Mouse (Mus musculus): ENCODE data around the gene Tnrc18. TPM values are rescaled to one million over a fixed set of nuclear protein-coding genes. Genes with fewer than 3 reads are reported as not detected.

The Tnrc18 gene
- polyA plus RNA-seq, 1 experiment: 38.1 TPM

DNA sequence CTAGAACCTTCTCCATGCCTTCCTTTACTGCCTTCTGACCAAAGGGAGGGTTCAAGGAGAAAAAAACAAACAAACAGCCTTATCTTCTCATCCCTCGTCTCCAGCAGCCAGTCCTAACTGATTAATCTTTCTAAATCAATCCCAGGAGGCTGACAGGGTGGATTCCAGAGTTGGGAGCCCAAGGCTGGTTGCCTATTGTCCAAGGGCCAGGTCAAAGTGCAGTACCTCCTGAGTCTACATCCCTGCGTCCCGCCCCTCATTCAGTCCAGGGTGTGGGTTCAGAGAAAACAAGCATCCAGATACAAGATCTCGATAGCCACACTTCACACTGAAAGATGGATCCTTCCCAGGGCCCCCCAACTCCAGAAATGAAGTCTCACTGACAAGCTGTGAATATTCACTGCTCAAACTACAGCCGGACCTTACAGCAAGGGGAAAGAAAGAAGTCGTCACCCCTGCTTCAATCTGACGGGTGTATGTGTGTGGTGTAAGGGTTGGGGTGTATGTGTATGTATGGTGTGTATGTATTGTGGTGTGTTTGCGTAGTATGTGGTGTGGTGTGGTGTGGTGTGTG is 5.5 kb downstream of the Tnrc18 start:
- no peak for DNase-seq (ENCODE audit: extremely low spot score in 1 of 2, low spot score in 1 of 2)

DNA sequence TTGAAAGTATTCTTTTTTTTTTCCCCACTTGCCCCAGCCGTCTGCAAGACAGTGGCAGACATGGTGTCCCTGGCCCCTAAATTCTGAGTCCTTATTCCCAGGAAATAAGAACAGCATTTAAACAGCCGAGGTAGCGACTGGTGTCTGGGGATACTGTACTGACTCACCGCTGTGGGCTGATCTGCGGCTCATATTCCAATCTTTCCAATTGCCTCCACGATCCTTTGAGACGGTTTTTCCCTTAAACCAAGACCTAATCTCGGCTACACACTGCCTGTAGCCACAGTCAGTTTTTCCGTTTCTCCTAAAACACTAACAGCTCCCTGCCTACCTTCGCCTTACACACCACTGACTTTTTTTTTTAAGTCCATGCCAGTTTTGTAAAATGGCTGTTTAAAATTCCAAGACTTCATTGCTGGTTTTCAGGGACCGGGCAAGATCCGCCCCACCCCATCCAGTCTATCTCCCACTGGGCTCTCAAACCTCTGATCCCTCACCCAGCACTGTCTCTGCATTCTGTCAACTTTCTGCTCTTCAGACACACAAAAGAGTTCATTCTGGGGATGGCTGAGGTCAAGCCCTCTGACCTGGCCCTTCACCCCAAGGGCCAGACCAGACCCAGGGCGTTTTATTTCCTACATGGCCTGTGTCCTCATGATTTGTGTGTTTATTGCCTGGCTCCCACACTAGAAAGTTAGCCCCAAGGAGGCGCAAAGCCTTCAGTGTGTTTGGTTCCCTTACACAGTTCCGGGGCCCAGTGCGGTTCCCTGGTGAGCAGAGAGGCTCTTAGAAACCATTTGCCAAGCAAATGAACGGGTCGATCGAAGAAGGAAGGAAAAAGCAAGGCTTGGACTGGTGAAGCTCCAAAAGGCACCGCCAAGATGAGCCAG is 6.5 kb downstream of the Tnrc18 start:
- DNase-seq (ENCODE audit: extremely low spot score in 1 of 2, low spot score in 1 of 2): no peak

DNA sequence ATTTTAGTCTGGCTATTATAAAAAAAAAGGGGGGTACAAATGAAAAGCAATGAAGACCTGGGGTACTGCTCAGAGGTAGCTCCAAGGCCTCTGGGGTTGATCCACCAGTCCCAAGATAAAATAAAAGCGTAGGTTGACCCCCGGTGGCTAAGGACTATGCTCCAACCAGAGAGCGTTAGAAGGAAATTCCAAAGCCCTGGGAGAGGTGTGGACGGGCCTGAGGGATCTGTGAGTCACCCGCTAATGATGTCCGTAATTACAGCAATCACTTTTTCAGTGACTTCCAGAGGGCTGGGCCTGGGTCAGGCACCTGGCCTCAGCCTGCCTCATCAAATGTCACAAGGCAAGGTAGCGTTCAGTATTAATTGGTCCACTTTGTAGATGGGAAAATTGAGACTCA is 9.8 kb downstream of the Tnrc18 start:
- DNase-seq (ENCODE audit: extremely low spot score in 1 of 2, low spot score in 1 of 2): no peak

DNA sequence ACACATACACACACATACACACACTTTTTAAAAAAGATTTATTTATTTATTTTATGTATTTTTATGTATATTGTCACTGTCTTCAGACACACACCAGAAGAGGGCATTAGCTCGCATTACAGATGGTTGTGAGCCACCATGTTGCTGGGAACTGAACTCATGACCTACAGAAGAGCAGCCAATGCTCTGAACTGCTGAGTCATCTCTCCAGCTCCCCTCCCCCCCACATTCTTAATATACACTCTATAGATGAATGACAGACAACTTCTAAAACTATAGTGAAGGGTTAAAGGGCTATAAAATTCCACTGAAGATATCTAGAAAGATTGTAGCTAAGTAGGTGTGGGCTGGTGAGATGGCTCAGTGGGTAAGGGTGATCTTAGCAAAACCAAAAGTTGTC is 13.7 kb downstream of the Tnrc18 start:
- DNase-seq (ENCODE audit: extremely low spot score in 1 of 2, low spot score in 1 of 2): no peak

DNA sequence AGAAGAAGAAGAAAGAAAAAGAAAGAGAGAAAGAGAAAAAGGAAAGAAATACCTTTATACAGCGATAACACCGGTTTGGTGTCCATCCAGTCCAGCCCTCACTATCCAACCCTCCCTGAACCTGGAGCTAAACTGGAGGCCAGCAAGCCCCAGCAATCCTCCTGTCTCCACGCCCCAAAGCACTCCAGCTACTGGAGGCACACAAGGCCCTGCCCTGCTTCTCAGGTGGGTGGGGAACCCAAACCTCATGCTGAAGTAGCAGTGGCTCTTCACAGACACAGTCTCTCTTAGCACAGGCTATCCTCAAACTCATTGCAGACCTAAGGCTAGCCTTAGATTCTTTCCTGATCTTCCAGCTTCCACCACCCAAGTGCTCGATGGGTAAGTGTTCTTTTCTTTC is 14.6 kb downstream of the Tnrc18 start:
- no peak for DNase-seq (ENCODE audit: extremely low spot score in 1 of 2, low spot score in 1 of 2)

DNA sequence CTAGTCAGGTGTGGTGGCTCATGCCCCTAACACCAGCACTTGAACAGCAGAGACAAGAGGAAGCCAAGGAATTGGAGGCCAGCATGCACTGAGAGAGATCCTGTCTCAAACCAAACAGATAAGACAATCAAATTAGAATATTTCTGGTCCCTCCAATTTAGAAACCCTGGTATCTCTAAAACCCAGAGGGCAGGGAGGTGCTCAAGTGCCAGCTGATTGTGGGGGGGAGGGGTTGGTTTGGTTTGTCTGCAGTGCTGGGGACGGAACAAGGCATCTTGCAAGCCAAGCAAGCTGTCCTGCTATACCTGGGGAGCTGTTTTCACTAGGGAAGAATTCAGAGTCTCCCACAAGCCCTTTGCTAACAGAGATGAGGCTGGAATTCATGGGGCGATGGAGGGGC is 15.5 kb downstream of the Tnrc18 start:
- no peak for DNase-seq (ENCODE audit: extremely low spot score in 1 of 2, low spot score in 1 of 2)

DNA sequence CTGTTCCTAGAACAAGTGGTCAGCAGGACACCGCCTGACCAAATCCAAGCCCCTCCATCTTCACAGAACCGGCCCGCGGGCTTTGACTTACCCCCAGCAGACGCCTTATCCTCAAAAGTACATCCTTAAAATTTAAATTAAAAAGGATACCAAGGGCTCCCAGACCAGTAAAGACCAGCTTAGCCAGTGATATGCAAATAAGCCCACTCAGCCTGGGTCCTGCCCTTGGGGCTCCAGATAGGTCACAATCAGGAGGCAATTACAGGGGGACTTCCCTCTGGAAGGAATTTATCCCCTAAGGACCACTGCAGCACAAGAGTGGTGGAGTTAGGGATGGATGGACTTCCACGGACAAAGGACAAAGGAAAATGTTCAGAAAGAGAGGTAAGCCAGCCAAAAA is 16.8 kb downstream of the Tnrc18 start:
- no peak for DNase-seq (ENCODE audit: extremely low spot score in 1 of 2, low spot score in 1 of 2)

DNA sequence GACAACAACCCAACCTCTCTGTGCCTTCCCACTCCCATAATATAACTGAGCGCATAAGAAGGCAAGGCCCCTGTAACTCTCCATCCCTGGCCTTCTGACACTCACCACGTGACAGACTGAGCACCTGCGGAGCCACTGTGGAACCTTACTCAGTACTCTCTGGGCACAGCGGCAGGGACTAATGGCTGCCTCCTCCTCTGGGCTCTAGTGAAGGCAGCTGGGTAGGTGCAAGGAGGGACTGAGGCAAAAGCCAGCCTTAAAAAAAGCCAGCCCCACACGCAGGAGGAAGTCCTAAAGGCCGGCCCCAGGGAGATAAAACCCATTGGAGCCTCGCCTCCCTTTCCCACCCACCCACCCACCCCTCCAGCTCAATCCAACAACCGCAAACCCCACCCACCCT is 17.3 kb downstream of the Tnrc18 start:
- DNase-seq (ENCODE audit: extremely low spot score in 1 of 2, low spot score in 1 of 2): no peak

DNA sequence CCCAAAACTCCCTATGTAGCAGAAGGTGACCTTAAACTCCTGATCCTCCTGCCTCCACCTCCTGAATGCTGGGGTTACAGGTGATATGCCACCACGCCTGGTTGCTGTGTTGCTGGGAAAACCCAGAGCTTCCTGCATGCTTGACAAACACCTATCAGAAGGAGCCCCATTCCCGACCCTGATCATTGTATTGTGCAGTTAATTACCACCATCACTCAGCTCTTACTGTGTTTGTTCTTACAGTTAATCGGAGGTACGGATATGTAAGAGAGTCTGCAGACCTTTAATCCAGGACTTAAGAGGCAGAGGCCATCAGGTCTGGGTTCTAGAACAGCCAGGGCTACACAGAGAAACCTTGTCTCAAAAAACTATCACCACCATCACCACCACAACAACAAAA is 18.2 kb downstream of the Tnrc18 start:
- no peak for DNase-seq (ENCODE audit: extremely low spot score in 1 of 2, low spot score in 1 of 2)

DNA sequence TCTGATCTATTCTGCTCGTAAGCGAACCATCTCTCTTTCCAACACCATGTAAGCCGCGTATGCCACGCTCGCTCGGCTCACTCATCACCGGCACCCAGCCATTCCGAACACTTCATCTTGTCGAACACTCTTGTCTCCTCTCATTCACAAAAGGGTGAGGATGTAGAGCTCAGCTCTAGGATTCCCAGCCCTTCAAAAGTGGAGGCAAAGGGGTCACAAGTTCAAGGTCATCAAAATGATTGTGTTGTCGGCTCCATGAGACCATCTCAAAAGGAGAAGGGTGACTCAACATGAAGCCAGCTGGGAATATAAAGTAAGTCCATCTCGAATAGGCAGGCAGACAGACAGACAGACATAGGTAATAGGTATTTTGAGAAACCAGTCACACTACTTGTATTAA is 19.3 kb downstream of the Tnrc18 start:
- DNase-seq (ENCODE audit: extremely low spot score in 1 of 2, low spot score in 1 of 2): no peak

DNA sequence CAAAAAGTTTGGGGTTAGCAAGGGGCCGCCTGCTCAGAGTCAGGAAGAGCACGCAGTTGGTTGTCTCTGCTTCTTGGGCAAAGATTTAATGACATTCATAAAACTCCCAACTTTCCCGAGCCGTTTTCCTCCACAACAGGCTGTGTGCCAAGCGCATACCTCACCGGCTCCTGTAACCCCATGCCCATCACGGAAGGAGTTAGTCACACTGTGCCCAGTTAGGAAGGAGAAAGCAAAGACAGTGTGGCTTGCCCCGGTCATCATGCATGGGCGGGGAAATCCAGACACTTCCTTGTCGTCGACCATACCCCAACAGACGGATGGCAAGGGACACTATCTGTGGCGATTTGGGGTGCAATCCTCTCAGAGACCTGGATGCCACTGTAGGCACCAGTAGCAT is 19.8 kb downstream of the Tnrc18 start:
- DNase-seq (ENCODE audit: extremely low spot score in 1 of 2, low spot score in 1 of 2): no peak

DNA sequence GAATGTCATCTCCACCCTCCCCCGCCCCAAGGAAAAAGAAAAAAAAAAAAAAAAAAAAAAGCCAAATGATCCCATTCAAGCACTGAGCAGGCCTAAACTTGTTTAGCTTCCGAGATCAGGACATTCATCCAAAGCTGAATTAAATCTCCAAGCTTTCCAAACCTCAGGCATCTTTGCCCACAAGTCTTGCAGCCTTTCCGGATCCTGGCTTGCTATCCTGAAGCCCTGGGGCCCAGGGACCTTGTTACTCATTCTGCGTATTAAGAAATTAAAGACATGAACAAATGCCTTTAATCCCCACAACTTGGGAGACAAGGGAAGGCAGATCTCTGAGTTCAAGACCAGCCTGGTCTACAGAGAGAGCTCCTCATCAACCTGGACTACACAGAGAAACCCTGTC is 20.5 kb downstream of the Tnrc18 start:
- no peak for DNase-seq (ENCODE audit: extremely low spot score in 1 of 2, low spot score in 1 of 2)

DNA sequence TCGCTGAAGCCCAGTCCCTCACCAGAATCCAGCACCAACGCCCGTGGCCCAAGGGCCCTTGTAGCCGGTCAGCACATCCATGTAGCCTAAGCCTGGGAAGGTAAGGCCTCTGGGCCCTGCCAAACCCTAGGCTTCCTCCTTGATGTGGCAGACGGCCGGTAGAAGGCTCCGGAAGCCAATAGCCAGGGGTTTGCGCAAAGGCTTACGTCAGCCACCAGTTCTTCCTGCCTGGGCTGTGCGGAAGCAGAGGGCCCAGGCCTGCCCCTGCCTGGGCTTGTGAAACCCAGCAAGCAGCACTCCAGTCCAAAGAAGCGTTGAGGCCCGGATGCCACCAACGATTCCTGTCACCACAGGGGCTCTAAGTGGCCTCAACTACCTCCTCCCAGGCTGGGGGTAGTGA is 22.9 kb downstream of the Tnrc18 start:
- DNase-seq (ENCODE audit: extremely low spot score in 1 of 2, low spot score in 1 of 2): no peak

DNA sequence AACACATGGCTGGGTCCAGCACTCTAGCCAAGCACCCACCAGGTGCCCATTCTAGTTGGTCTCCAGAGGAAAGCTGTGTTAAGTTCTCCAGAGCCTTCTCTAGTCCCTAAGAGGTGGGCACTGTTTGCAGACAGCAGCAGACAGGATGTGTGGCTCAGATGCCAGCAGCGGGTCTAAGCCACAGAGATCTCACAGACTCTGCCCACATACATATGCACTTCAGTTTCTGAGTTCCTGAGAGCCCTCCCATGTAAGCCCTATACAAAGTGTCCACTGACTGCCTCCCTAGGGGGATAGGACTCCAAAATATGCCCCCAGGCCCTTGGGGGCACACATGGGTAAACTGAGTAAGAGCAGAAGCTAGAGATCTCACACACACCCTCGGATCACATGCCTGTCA is 23.3 kb downstream of the Tnrc18 start:
- no peak for DNase-seq (ENCODE audit: extremely low spot score in 1 of 2, low spot score in 1 of 2)

DNA sequence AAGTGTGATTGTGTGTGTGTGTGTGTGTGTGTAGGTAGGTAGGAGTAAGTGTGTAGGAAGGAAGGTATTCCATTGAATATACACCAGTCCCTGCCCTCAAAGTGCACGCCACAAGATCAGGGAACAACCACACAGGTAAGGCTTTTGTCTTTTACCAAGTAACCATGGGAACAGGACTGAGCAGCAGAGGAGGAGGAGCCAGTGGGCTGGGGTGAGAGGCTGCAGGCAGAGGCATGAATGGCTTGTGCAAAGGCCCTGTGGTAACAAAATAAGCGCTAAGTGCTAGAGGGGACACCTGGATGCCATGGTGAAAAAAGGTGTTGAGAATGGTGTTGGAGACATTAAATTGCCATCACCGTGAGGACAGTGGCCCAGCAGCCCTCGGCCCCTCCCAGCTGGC is 24.9 kb downstream of the Tnrc18 start:
- no peak for DNase-seq (ENCODE audit: extremely low spot score in 1 of 2, low spot score in 1 of 2)

DNA sequence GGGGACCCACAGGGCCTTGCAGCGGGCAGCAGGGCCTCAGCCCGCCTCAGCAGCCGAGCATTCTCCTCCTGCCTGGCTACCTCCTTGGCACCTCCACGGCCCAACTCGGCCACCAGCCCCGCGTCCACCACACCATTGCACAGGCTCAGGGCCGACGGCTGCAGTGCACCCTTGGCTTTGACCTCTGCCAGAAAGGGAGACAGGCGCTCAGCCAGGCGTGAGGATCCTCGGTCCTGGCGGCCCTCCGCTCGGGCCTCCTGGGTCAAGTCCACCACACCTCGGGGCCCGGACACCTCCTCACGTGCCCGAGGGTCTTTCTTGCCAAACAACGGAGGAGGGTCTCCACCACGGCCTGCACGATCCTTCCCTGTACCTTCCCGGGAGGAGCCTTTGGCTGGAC is 29.2 kb downstream of the Tnrc18 start:
- DNase-seq (ENCODE audit: extremely low spot score in 1 of 2, low spot score in 1 of 2): no peak

DNA sequence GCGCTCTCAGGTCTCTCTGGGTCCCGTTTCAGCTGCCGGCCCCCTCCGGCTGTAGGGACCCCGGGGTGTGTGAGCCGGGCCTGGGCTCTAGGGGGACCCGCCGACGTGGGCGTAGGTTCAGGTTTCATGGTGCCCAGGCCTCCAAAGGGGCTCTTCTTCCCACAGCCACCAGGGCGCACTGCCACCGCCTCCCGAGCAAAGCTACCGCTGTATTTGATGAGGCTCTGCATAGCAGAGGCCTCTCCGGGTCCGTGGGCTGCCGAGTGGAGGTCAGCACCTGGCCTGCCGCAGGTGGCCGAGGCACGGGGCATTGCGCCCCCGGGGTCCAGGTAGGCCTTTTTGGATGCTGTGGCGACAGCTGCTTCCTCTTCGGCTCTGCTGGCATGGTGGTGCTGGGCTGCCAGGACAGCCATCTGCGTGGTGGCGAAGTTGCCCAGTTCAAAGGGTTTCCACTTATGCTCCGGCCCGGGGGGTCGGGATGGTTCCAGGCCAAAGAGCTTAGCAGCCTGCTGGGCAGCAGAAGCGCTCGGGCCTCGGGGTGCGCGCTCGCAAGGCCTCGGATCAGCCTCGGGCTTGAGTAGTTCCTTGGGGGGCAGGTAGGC is 30.1 kb downstream of the Tnrc18 start:
- DNase-seq (ENCODE audit: extremely low spot score in 1 of 2, low spot score in 1 of 2): no peak

DNA sequence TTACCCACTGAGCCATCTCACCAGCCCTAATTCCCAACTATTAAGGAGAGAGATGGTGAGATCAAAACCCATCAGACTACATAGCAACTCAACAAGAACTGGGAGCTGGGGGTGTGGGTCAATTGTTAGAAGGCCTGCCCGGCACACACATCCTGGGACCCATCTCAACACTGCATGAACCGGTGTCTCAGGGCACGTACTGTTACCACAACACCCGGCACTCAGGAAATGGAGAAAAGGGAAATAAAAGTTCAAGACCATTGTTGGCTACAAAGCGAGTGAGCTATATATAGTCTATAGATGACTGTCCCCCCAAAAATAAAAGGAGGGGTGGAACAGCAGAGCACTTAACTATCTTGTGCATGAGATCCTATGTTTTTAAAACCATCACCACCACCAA is 30.8 kb downstream of the Tnrc18 start:
- no peak for DNase-seq (ENCODE audit: extremely low spot score in 1 of 2, low spot score in 1 of 2)

DNA sequence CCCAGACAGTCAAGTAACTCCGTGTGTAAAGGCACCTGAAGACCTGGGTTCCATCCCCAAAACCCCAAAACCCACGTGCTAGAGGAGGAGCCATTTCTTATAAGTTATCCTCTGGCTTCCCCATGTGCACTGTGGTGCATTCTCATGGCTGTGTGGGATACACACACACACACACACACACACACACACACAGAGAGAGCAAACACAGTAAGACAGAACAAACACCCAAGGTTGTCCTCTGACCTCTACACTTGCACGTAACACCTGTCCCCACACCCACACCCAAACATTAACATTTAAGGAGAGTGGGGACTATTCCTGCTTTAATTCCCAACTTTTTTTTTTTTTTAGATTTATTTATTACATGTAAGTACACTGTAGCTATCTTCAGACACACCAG is 31.2 kb downstream of the Tnrc18 start:
- DNase-seq (ENCODE audit: extremely low spot score in 1 of 2, low spot score in 1 of 2): no peak

DNA sequence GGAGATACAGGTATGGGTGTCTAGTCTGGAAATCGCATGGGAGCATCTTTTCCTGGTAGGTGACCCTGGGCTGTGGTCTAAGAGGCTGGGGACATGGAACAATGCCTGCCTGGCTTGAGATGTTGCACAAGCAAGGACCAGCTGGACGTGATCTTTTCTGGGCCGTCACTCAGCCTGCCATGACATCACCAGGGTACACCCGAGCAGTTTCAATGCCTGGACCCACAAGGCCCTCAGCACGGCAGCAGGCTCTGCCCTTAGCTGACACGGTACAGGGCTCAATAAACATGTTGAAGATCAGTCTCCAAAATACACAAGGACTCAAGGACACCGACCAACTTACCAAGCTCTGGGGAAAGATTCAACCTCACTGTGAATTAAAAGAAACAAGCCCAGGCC is 34.3 kb downstream of the Tnrc18 start:
- DNase-seq (ENCODE audit: extremely low spot score in 1 of 2, low spot score in 1 of 2): no peak

DNA sequence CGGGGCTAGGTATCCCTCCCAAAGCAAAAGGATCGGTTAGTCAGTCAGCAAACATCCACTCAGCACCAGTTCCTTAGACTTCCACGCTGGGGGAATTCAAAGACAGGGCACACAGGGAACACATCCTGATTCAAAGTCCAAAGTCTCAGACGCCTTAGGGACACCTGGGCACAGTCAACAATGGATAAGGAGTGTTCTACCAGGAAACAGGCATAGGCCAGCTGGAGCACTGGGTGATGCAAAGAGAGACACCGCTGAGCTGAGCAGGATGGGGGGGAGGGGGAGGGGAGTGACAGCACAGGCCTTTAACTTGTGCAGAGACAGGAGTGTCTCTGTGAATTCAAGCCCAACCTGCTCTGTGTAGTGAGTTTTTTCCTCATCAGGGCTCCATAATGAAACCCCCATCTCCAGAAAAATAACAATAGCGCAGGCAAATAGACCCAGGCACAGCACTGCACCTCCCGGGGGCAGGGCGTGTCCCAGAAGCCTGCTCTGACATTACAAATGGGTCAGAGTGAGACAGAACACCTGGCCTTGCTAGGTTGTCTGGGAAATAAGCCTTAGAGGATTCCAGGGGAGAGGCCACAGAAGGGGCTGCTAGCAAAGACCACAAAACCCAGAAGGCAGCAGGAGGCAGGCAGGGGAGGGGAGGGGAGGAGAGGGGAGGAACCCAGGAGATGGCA is 34.9 kb downstream of the Tnrc18 start:
- no peak for DNase-seq (ENCODE audit: extremely low spot score in 1 of 2, low spot score in 1 of 2)

DNA sequence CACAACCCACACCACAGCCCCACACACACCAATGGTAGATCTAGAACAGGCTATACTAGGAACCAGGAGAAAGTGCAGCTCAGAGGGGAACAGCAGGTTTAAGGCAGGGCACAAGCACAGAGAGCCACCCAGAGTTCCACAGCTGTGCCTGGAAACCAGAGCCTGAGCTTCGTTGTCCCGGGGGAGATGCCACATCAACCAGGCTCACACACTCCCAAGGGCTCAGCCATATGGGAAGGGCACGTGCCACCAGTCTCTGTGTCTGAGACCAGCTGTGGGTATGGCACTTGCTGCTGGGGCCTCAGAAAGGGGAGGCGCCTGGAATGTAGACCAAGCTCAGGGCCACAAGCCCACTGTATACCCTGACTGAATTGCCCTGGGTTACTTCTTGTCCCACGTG is 36.9 kb downstream of the Tnrc18 start:
- no peak for DNase-seq (ENCODE audit: extremely low spot score in 1 of 2, low spot score in 1 of 2)

Measured in frontal cortex, adult 2 months (tissue).